Mouse (Mus musculus): ENCODE results near the gene Gm29276. TPM values are rescaled to one million over a fixed set of nuclear protein-coding genes. Genes with fewer than 3 reads are reported as not detected.

Gm29276 gene
- not detected in 2 replicates for polyA plus RNA-seq (2015; fragmentation: Nextera tagmentation; extraction: Ambion mirVana)

GRCm38 (mm10) chrY:42582150-42582549 lies at the start of gene Gm29276:
TSS of gene Gm29276 (minus strand) at chrY:42582250.

